Mouse (Mus musculus): ENCODE data around the gene Clasp1. TPM values are rescaled to one million over a fixed set of nuclear protein-coding genes. Genes with fewer than 3 reads are reported as not detected.

Gene Clasp1
- total RNA-seq, 4 experiments from 2014 or later: 43.2 to 66.6 (median 54.4) TPM

Other genes starting within 250 kb of the Clasp1 start
- gene Gm29106, start 212.5 kb upstream of the Clasp1 start, total RNA-seq (2022): not detected
- 100 to 1,000 TPM; 147 to 161 (median 149) TPM for gene Tsn, start 77.3 kb upstream of the Clasp1 start, total RNA-seq (2022)
- gene Nifk, start 67.2 kb upstream of the Clasp1 start, total RNA-seq (2022): 10 to 100 TPM; 32.7 to 42.0 (median 37.7) TPM
- gene Tfcp2l1, start 238.9 kb downstream of the Clasp1 start, total RNA-seq (2022): 1 to 10 TPM in 3 of 4 experiments, under 1 TPM in 1; 0.70 to 3.0 (median 1.7) TPM

Measured in adrenal gland, adult 8-10 months (tissue).